Mouse (Mus musculus) small intestine, adult 2 months (tissue): ENCODE data around the gene Cebpzos. TPM values are rescaled to one million over a fixed set of nuclear protein-coding genes. Genes with fewer than 3 reads are reported as not detected.

Experiments used
- H3K27ac ChIP-seq: fragments of 200-500 bp; 2 replicates; pipeline ENCODE4 v1.5.1; 2012; ENCODE audit warnings: low read depth, low read length, control low read depth, inconsistent platforms; ENCODE audit not compliant: insufficient read depth
- H3K27me3 ChIP-seq: fragments of 200-500 bp; 2 replicates; pipeline ENCODE4 v1.6.1; 2012; ENCODE audit warnings: mild to moderate bottlenecking, moderate library complexity, low read length, inconsistent platforms; ENCODE audit not compliant: control insufficient read depth, insufficient read depth
- H3K36me3 ChIP-seq: fragments of 200-500 bp; 2 replicates; pipeline ENCODE4 v1.6.1; 2012; ENCODE audit warnings: mild to moderate bottlenecking, low read length, control low read depth, inconsistent platforms; ENCODE audit not compliant: control insufficient read depth, insufficient read depth
- H3K4me1 ChIP-seq: fragments of 200-500 bp; 2 replicates; pipeline ENCODE4 v1.6.1; 2012; ENCODE audit warnings: low read length, inconsistent platforms, mixed read lengths; ENCODE audit not compliant: control insufficient read depth, insufficient read depth, insufficient read length
- H3K4me3 ChIP-seq: fragments of 200-500 bp; 2 replicates; pipeline ENCODE4 v1.5.1; 2012; ENCODE audit warnings: low read depth, mild to moderate bottlenecking, control low read depth, inconsistent platforms, low read length, moderate library complexity
- CTCF ChIP-seq: fragments of 200-500 bp; IDR thresholded peaks from 2 replicates; pipeline ENCODE4 v1.5.1; 2012; ENCODE audit warnings: low read depth, mild to moderate bottlenecking, control low read depth, inconsistent platforms, low read length, moderate library complexity, mixed read lengths; ENCODE audit not compliant: insufficient replicate concordance, insufficient read length; ENCODE audit errors: extremely low read depth
- POLR2A ChIP-seq: fragments of 200-500 bp; IDR thresholded peaks from 2 replicates; pipeline ENCODE4 v1.6.1; 2012; ENCODE audit warnings: low read depth, mild to moderate bottlenecking, control low read depth, inconsistent platforms, low read length, moderate library complexity
- WGBS: fragments of 180-500 bp; shearing (Covaris S2); methylation state at CpG from one replicate; pipeline ENCODE4 v1.1.7; 2018; 5-methylcytosine and 5-hydroxymethylcytosine counted together
- polyA plus RNA-seq: library from polyadenylated mRNA; depleted of rRNA; stranded (reverse); fragments of >200 nt; gene quantifications from 2 replicates; pipeline ENCODE4 v1.2.3, GENCODE M21; 2012

The Cebpzos gene
- polyA plus RNA-seq, 1 experiment = 3.9 TPM

DNA sequence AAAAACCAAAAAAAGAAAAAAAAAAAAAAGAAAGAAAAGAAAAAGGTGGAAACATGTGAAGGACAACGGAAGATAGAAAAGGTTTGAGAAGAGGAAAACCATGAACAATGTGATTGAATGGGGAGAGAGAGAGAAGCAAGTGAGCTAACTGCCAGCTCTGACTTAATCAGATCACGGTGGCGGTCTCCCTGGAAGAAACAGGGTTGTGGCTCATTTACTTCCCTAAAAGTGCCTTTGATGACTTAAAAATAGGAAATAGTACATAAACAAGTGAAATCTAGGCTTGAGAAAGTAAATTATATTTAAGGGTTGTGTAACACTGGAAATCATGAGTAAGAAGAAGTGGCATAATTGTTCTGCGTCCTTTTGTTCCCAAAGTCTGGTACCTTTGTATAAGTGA is 22.6 kb downstream of the Cebpzos start:
- 96% methylated on average over 4 of the region's 4 CpGs for WGBS
- H3K27me3 ChIP-seq = no peaks in the 10 kb centered on the region
- no peak overlapping the region for H3K4me3 ChIP-seq
- H3K4me1 ChIP-seq = 0 out of 2 replicates have a peak, but pooled peaks cover 2% of the 10 kb centered on the region
- H3K36me3 ChIP-seq = peaks cover 12% of the 10 kb centered on the region; the same call in 1 of the 2 replicates
- no peak overlapping the region for H3K27ac ChIP-seq
- no peak for TF ChIP-seq POLR2A
- TF ChIP-seq CTCF = no peak

DNA sequence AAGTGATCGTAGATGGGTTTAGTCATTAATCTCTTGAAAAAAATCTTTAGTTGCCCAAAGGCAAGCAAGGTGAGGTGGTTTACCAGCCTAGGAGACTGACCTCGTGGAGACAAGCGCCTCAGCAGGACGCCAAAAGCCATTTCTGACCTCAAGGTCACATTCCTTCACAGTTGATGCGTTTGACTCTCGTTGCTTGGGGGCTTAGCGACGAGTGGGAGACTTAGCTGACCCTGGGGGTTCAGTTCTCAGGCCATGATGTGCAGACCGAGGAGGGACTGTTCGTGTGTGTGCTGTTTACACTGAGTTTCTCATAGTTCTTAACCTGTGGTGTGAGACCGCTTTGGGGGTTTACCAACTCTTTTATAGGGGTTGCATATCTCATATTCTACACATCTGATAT is 26.3 kb downstream of the Cebpzos start:
- Histone ChIP-seq H3K27me3 (no peaks in the 10 kb centered on the region), H3K36me3 (peaks cover 10% of the 10 kb centered on the region; the same call in 1 of the 2 replicates), H3K4me1 (no peaks in the 10 kb centered on the region), H3K27ac (no peak overlapping the region), H3K4me3 (no peak overlapping the region)
- WGBS = 77% methylated on average over 11 of the region's 11 CpGs
- TF ChIP-seq CTCF = no peak

DNA sequence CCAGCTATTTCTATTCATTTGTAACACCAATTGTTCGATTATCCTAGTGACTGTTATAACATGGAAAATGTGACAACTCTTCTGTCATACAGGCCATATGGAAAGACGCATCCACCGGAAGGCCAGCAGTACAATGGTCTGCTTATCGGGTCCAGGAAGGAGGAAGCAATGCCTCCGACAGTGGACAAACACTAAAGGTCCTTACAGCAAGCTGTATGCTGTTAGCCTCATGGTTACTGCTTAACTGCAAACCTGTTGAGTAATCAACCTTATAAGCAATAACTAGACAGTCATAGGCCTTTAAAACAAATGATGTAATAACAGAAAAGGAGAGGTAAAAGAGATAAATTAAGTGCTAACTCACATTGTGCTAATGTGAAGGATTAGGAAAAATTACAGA is 34.9 kb downstream of the Cebpzos start:
- Histone ChIP-seq H3K36me3 (peaks cover 6% of the 10 kb centered on the region), H3K27ac (no peak overlapping the region), H3K4me1 (no peaks in the 10 kb centered on the region), H3K4me3 (no peak overlapping the region), H3K27me3 (no peaks in the 10 kb centered on the region)
- TF ChIP-seq CTCF = no peak
- no peak for TF ChIP-seq POLR2A
- 94% methylated on average over 5 of the region's 5 CpGs for WGBS

DNA sequence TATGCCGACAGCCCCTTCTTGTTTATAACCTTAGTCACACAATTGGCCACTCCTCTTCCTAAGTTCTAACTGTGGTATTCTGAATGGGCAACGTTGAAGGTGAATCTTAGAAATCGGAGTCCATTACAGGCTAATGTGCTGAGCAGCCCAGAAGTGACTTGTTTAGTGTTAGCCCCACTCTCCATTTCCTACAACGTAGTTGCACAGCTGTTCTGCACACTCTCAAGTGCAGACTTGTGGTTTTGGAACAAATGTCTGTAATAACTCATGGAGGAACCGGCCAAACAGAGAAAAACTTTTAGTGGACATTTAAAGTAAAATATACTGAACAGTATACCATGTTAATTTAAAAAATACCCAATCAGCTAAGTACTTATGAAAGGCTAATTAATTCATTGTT is 35.8 kb downstream of the Cebpzos start:
- Histone ChIP-seq H3K4me3 (no peak overlapping the region), H3K27ac (no peak overlapping the region), H3K36me3 (peaks cover 4% of the 10 kb centered on the region), H3K4me1 (no peaks in the 10 kb centered on the region), H3K27me3 (no peaks in the 10 kb centered on the region)
- 76% methylated on average over 5 of the region's 5 CpGs for WGBS
- TF ChIP-seq CTCF = no peak
- TF ChIP-seq POLR2A = no peak

DNA sequence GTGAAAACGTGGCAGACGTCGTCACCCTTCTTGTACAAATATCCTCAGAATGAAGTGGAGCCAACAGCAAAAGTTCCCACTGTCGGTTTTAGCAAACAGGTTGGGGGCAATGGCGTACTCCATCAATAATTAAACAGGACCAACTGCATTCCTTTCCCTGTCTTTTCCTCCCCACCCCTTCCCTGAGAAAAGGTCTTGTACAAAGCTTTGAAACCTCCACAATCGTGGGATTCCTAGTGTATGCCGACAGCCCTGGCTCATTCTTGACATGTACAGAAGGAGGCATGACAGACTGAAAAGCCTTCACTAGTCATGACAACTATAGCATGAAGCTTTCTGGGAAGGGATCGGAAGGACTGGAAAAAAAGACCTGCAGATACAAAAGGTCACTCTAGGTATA is 36.9 kb downstream of the Cebpzos start:
- Histone ChIP-seq H3K27me3 (no peaks in the 10 kb centered on the region), H3K27ac (no peak overlapping the region), H3K36me3 (peaks cover 4% of the 10 kb centered on the region), H3K4me3 (no peak overlapping the region), H3K4me1 (no peaks in the 10 kb centered on the region)
- 63% methylated on average over 8 of the region's 8 CpGs for WGBS
- TF ChIP-seq CTCF (no peak), POLR2A (no peak)

DNA sequence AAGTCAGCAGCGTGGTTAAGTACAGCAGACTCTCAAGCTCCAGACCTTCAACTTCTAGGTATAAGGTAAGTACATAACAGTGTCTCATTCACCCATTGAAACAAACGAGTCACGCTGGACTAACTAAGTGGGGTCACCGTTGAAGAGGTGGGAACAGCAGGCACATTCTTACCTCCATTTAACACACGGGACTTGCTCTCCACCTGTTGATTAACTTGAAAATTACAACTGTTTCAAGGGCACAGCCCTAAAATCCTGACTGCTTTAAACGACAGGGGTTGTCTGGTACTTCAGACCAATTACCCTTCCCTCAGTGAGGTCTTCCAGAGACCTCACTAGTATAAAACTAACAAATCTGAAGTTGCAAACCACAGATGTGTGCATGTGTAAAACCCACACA is 43.2 kb downstream of the Cebpzos start:
- Histone ChIP-seq H3K27ac (no peak overlapping the region), H3K36me3 (peaks cover 10% of the 10 kb centered on the region), H3K4me3 (no peak overlapping the region), H3K27me3 (no peaks in the 10 kb centered on the region), H3K4me1 (no peaks in the 10 kb centered on the region)
- 66% methylated on average over 6 of the region's 6 CpGs for WGBS
- no peak for TF ChIP-seq POLR2A
- no peak for TF ChIP-seq CTCF

DNA sequence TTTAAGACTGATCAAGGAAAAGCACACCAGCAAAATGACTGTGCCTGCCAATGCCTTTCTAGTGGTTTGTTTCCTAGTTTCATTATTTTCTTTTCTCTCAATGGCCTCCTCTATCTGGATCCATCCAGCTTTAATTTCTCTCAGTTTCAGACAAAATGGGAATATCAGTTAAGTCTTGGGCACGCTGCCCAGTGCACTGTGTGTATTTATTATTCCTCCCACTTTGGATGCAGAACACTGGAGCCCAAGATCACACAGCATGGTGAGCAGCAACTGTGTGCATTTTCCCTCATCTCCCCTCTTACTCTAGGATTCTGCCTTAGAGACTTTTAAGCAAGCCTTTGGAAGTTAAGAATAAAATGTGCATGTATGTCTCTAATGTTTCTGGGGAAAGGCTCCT is 48.1 kb downstream of the Cebpzos start:
- Histone ChIP-seq H3K27ac (no peak overlapping the region), H3K27me3 (no peaks in the 10 kb centered on the region), H3K36me3 (peaks cover 5% of the 10 kb centered on the region; the same call in 1 of the 2 replicates), H3K4me1 (no peaks in the 10 kb centered on the region), H3K4me3 (no peak overlapping the region)
- WGBS = 90% methylated on average over 1 of the region's 1 CpGs
- TF ChIP-seq POLR2A = no peak
- TF ChIP-seq CTCF = no peak
